Mouse (Mus musculus): ENCODE measurements around the gene Ppm1l.

Gene Ppm1l

DNA sequence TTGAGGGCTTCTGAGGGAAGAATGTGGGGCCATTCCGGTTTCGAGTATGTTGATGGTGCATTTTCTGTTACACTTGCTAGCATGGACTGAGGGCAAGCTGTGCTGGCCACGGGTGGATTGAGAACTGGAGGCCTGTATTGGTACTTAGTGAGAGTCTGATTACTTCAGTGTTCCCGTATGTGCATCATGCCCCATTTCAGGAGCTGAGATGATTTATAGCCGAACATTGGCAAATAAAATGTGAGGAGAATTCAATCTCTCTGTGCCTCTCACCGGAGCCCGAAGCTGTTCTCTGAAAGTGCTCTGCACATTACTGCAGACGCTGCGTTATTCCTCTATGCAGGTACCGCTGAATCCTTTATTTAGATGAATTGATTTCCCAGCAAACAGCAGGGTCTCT, 116.9 kb downstream of the Ppm1l start:
- no peak for DNase-seq (ENCODE audit: low read depth in 1 of 2, low spot score in 2 of 2)

GRCm38 (mm10) chr3:69438773-69439514, 122.3 kb downstream of the Ppm1l start:
- DNase-seq (ENCODE audit: low read depth in 1 of 2, low spot score in 2 of 2): no peak

DNA sequence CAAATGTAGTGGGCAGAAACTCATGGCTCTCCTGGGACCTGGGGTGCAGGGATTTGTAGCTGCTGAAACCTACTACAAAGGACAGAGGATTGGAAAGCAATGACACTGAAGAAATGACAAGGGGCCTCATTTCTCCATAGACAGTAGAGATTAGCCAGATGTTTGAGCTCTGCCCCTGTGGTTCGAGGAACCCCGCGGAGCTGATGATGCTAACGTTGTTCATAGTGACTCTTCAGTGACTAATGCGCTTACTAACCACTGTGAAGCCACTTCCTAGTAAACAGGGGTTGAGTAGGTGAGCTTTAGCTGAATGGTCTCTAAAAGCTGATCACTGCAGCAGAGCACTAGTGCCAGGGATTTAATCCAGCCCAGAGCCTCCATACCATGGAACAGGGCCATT, 124.1 kb downstream of the Ppm1l start:
- no peak for DNase-seq (ENCODE audit: low read depth in 1 of 2, low spot score in 2 of 2)

DNA sequence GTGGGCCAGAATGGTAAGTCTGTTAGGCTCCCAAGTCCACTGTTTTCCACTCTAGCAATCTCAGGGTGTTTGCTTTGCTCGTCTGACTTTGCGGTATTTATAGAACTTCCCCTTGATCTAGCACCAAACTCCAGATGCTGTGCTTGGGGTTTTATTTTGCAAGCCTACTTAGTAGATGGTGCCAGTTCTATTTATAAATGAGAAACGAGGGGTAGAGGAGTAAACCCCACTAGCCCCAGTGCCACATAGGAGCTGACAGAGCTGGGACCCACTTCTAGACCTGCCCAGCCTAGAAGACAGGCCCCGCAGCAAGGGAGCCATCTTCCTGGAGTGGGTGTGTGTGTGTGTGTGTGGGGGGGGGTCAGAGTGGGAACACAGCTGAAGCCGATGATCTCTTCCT, 130.3 kb downstream of the Ppm1l start:
- DNase-seq (ENCODE audit: low read depth in 1 of 2, low spot score in 2 of 2): no peak

DNA sequence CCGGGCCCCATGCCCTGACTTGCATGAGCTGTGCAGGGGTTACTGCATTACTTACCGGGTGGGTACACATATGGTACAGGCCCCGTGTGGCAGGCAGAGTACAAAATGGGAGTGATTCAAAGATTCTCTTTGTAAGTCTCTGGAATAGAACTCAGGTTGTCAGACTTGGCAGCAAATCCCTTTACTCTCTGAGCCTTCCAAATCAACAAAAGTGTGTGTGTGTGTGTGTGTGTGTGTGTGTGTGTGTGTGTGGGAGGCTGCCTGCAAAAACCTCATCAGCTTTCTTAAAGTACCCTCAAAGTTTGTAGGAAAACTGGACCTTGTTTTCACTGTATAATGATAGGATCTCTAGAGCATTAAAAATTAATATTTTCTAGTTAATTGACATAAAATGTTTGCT, 132.4 kb downstream of the Ppm1l start:
- no peak for DNase-seq (ENCODE audit: low read depth in 1 of 2, low spot score in 2 of 2)

- DNase-seq (ENCODE audit: low read depth in 1 of 2, low spot score in 2 of 2): no peak
Observed at GRCm38 (mm10) chr3:69454330-69454729, 137.7 kb downstream of the Ppm1l start.

DNA sequence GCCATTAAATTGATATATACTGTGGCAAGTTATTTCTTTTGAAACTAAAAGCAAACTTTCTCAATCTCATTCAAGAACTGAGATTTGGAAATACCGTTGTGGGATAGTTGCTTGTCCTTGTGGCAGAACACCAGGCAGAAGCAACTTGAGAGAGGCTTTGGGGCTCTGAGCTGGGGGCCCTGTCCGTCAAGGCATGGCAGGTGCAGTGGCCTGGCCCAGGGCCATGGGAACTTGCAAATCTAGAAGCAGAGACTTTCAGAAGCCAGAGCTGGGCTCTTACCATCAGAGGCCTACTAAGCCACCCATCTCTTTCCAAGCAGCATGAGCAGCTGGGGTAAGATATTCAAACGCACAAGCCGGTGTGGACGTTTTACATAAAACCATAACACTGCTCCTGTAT, 139.4 kb downstream of the Ppm1l start:
- no peak for DNase-seq (ENCODE audit: low read depth in 1 of 2, low spot score in 2 of 2)

- no peak for DNase-seq (ENCODE audit: low read depth in 1 of 2, low spot score in 2 of 2)
Observed at GRCm38 (mm10) chr3:69458756-69459155, 142.1 kb downstream of the Ppm1l start.

DNA sequence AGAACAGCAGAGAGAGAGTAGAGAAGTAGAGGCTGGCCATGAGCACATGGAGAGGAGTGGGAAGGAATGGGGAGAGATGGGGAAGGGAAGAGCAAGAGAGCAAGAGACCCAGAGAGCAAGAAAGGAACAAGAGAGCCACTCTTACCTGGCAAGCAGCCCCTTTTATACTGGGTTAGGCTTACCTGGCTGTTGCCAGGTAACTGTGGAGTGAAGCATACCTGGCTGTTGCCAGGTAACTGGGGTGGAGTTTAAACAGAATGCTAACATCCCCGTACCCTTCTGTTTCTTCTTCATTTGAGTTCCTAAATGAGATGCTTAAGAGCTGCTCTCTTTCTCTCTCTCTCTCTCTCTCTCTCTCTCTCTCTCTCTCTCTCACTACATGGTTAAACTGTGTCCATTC, 145.3 kb downstream of the Ppm1l start:
- no peak for DNase-seq (ENCODE audit: low read depth in 1 of 2, low spot score in 2 of 2)

- DNase-seq (ENCODE audit: low read depth in 1 of 2, low spot score in 2 of 2): no peak
Observed at GRCm38 (mm10) chr3:69465751-69466150, 149.1 kb downstream of the Ppm1l start.

DNA sequence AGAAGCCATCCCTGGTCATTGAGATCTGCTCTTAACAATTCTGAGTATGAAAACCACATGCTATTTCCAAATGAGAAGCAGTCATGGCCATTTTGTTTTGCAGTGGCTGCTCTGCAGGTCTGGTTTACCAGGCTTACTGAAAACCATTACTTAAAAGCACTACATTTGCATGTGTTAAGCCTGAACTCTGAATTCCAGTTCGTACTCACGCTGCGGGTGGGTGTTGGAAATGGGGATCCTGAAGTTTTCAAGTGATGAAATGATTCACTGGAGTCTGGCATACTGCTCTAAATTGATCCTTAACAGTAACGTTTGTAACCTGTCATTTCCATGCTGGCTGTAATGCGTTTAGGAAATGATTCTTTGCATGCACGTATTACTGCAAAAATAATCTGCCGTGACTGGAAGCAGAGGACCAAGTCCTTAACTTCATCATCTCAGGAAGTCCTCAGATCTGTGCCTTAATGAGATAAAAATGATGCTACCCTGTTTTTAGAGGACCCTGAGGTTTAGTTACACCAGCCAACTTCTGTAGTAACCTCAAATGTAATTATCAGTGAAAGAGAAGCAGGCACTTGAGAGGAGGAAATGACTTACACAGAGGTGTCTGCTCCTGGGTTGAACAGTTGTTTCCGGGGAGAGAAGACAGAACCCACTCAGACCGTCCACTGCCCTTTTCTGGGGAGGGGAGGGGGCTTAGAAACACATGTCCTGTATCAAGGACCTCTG, 151.8 kb downstream of the Ppm1l start:
- DNase-seq (ENCODE audit: low read depth in 1 of 2, low spot score in 2 of 2): no peak

DNA sequence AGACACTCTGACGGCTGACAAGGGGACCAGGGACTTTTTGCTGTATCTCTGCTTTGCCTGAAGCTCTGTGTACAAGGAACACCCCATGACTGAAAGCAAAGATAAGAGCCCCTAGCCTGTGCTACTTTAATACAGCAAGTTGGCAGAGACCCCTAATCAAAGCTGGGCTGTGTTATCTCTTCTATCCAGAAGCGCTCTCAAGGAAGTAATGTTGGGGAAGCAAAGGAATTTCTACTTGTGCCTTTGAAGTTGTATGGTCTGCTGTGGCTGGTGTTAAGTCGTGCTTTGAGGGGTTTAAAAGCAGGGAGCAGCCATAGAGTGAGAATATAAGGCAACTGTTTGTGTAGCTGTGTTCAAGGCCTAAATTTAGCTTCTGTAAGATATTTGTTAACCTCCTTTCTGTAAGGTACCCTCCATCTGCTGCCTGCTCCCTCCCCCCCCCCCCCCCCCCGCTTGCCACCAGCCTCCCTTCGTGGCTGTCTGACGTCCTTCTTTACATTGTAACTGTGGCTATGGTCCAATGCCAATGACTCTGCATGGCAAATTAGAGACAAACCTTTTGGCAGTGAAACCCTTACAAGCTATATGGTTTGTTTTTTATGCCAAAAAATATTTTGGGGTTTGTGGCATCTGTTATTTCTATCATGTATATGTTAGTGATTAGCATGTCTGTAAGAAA, 152.9 kb downstream of the Ppm1l start:
- DNase-seq (ENCODE audit: low read depth in 1 of 2, low spot score in 2 of 2): no peak

DNA sequence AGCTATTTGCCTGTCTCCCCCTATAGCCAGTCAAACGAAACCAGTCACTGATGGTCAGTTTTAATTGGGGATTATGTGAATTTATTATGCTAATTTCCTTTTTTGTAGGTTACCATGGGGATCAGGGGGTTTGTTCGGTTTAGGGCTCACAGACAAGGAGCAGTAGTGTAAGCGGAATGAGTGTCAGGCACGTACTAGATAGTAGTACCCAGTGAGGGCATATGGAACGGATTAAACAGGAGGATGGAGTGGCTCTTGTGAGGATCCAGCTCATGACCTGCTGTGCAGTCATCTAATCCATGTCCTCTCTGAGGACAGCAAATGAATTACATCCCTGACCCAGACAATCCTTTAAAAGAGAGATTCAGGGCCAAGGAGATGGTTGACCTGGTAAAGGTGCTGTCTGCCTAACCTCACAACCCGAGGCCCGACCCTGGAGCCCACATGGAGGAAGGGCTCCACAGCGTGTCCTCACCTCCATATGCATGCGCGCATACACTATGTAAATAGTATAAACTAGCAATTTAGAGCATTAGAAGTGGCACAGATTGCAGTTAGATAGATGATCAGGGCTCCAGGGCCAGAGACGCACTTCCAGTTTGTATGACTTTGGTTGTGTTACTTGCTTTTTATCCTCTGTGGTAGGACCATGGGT, 153.6 kb downstream of the Ppm1l start:
- no peak for DNase-seq (ENCODE audit: low read depth in 1 of 2, low spot score in 2 of 2)

- DNase-seq (ENCODE audit: low read depth in 1 of 2, low spot score in 2 of 2): no peak
Observed at GRCm38 (mm10) chr3:69475850-69476450, 159.3 kb downstream of the Ppm1l start.

GRCm38 (mm10) chr3:69479937-69480336, 163.3 kb downstream of the Ppm1l start:
- DNase-seq (ENCODE audit: low read depth in 1 of 2, low spot score in 2 of 2): no peak

GRCm38 (mm10) chr3:69481835-69482234, 165.2 kb downstream of the Ppm1l start:
- no peak for DNase-seq (ENCODE audit: low read depth in 1 of 2, low spot score in 2 of 2)

- no peak for DNase-seq (ENCODE audit: low read depth in 1 of 2, low spot score in 2 of 2)
Observed at GRCm38 (mm10) chr3:69484006-69484574, 167.4 kb downstream of the Ppm1l start.

GRCm38 (mm10) chr3:69484582-69484981, 167.9 kb downstream of the Ppm1l start:
- DNase-seq (ENCODE audit: low read depth in 1 of 2, low spot score in 2 of 2): no peak

DNA sequence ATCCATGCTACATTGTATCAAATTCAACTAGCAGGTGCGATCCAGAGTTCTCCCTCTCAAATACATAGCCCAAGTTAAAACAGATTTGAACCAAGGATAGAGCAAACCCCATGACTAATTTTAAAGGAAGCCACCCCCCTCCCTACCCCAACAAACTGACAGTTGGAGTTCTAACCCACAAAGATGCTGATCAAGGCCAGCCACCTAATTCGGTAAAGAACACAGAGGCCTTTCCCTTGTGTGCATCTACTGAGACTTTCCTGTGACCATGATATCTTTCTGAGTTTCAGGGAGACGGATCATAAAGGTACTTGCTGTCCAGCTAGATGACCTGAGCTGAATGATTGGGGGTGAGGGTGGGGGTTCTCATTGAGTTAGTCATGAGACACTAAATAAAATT, 168.7 kb downstream of the Ppm1l start:
- DNase-seq (ENCODE audit: low read depth in 1 of 2, low spot score in 2 of 2): no peak

- no peak for DNase-seq (ENCODE audit: low read depth in 1 of 2, low spot score in 2 of 2)
Observed at GRCm38 (mm10) chr3:69485756-69486155, 169.1 kb downstream of the Ppm1l start.

DNA sequence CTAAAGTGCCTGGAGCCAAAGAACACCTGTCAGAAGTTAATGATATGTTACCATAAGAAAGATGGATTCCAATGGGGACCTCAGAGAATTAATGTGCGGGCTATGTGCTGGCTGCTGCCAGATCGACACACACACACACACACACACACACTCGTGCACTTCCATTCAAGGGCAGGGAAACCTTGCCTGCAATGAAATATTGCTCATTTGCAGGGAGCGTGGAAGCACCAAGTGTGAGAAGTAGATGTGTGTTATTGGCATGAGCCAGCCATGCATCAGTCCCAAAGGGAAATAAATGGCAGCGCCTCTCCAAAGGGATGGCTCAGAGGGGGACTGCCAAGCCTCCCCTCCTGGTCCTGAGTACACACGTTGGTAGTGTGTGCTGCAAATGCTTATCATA, 170.8 kb downstream of the Ppm1l start:
- no peak for DNase-seq (ENCODE audit: low read depth in 1 of 2, low spot score in 2 of 2)

Data from monocyte, adult 2 months (primary cell).